Mouse (Mus musculus) lung, adult 2 months (tissue): Measurements from ENCODE around the gene Med16.

Source experiments
- CTCF ChIP-seq: fragments of 200-500 bp; IDR thresholded peaks from 2 replicates; pipeline ENCODE4 v1.5.1; 2011; ENCODE audit warnings: mild to moderate bottlenecking, low read length, control low read depth; ENCODE audit not compliant: insufficient read depth
- POLR2A ChIP-seq: fragments of 200-500 bp; IDR thresholded peaks from 2 replicates; pipeline ENCODE4 v1.6.1; 2011; ENCODE audit warnings: low read depth, mild to moderate bottlenecking, control low read depth, low read length, borderline replicate concordance; ENCODE audit errors: extremely low read depth

- TF ChIP-seq POLR2A (no peak), CTCF (no peak)
Observed at GRCm38 (mm10) chr10:79858416-79859074, 50.2 kb downstream of the Med16 start.
